Mouse (Mus musculus): ENCODE data around the gene Hapln2.

GRCm38 (mm10) chr3:88049532-88049931, 22.1 kb upstream of the Hapln2 start:
- no peak for TF ChIP-seq CTCF (IDR thresholded peaks at IDR 0.05; ENCODE audit: borderline replicate concordance, extremely low read depth, insufficient read depth, insufficient read length)
- no peak for TF ChIP-seq POLR2A (IDR thresholded peaks at IDR 0.05; ENCODE audit: borderline replicate concordance, extremely low read depth, insufficient read depth, insufficient read length, poor library complexity, severe bottlenecking)

All from brain, embryonic 14.5 days (tissue).